Mouse (Mus musculus) ES-E14 (cell line): ENCODE measurements around the gene Higd1a.

Experiments used
- CHD2 ChIP-seq: IDR thresholded peaks from 2 replicates; pipeline ENCODE4 v1.6.1; 2014; ENCODE audit warnings: mild to moderate bottlenecking, low read depth, low read length, inconsistent platforms
- HCFC1 ChIP-seq: IDR thresholded peaks from 2 replicates; pipeline ENCODE4 v1.6.1; 2012; ENCODE audit warnings: low read length, inconsistent platforms, borderline replicate concordance; ENCODE audit not compliant: insufficient read depth
- MAFK ChIP-seq: IDR thresholded peaks from 2 replicates; pipeline ENCODE4 v1.6.1; 2014; ENCODE audit warnings: mild to moderate bottlenecking, low read depth, low read length, inconsistent platforms; ENCODE audit not compliant: insufficient read depth
- ZC3H11A ChIP-seq: IDR thresholded peaks from 2 replicates; pipeline ENCODE4 v1.6.1; 2012; ENCODE audit warnings: low read depth, mild to moderate bottlenecking, inconsistent platforms, low read length, borderline replicate concordance

- TF ChIP-seq HCFC1: no peak
- TF ChIP-seq MAFK: no peak
- TF ChIP-seq CHD2: no peak
- TF ChIP-seq ZC3H11A: no peak
Measured at GRCm38 (mm10) chr9:121829270-121829992, 28.7 kb downstream of the Higd1a start.
